Mouse (Mus musculus) brain, embryonic 18.5 days (tissue): Measurements from ENCODE around the gene Noc4l.

ENCODE experiments used
- DNase-seq: peaks from one replicate; pipeline ENCODE4 v3.0.0-alpha.2; 2012; ENCODE audit warnings: low read depth, low spot score

The Noc4l gene

DNA sequence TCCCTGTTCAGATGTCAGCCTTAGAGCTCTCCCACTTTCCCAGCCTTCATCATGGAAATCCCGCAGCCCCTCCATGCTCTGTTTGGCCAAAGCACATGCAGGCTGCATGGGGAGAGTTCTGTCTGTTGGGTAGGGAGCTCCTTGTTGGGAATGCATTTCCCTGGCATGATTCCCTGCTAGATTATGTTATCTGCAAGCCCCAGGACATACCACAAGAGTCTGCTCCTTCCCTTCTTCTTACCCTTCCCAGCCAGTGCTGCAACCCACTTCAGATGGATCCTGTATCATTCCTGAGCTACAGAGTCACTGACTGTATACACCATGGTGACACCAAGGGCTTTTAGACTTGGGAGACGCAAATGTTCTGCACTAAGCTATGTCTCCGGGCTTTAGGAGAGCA lies 43.8 kb downstream of the Noc4l start:
- no peak for DNase-seq

DNA sequence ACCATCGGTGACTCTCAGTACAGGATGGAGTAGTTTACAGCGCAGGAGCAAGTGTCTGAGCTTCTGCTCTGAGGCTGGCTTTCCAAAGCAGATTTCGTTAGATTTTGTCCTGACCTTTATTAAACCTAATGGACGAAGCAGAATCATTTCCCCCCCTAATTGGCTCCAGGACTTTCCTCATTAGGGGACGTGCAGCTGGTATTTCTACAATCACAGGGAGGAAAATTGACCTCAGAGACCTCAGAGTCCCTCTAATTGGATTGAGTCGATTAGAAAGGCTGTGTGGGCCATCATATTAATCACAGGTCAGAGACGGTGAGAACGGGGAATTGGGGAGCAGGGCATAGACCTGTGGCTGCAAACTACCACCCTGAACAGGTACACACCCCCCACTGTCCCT lies 44.3 kb downstream of the Noc4l start:
- no peak for DNase-seq

DNA sequence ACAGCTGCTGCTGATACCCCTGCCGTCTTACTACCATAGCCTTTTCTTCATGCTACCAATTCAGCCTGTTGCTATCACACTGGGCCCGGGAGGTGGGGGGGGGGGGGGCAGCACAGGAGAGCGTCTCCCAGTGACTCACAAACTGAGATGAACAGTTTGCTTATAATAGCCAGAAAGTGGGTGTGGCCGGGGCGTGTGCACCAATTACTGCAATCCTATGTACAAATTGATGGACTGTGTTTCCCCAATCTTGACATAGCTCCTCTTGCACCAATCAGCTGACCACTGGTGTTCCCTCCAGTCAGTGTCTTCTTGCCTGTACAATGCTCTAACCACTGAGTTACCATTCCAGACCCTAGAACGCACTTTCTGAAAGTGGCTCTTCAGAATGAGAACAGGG lies 44.9 kb downstream of the Noc4l start:
- no peak for DNase-seq

DNA sequence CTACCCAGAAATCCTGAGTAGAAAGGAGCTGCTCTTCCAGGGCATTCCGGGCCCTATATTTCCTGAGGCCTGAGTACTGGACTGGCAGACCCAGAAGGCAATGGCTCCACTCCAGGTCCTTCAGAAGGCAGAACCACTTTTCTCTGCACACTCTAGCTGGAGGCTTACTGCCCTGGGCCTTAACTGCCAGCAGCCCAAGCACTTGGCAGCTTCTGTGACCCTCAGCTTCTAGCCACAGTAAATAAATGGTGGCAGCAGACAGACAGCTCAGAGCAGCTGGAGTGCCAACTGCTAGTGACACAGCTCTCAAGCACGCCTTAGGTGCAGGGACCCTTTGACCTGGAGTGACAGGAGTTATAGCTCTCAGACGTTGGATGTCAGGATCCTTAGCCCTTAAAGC lies 45.5 kb downstream of the Noc4l start:
- DNase-seq, result no peak

DNA sequence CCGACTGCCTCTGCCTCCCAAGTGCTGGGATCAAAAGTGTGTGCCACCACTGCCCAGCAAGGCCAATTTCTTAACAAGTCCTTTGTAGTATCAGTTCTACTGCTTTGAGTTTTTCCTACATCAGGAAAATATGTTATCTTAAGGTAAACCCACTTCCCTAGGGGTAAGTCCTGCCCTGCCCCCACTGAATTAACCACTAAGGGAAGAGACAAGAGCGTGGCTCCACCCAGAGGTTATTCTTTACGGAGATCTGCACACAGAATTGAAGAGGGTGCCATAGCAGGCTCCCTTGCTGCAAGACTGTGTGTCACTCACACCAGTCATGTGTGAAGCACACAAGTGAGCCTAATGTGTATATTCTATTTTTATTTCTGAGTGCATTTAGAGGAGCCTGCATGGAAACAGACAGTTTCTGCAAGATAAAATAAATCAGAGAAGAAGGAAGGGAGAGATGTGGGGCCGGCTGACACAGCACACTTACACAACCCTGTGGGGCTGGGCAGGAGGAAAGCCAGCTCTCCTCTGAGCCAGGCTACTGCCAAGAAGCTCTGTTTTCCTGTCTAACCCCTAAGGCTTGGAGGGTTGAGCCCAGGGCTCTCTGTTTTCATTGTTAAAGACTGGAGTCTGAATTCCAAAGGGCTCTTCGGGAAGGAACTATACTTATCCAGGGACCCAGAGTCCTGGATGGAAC lies 47.5 kb downstream of the Noc4l start:
- DNase-seq, result no peak

DNA sequence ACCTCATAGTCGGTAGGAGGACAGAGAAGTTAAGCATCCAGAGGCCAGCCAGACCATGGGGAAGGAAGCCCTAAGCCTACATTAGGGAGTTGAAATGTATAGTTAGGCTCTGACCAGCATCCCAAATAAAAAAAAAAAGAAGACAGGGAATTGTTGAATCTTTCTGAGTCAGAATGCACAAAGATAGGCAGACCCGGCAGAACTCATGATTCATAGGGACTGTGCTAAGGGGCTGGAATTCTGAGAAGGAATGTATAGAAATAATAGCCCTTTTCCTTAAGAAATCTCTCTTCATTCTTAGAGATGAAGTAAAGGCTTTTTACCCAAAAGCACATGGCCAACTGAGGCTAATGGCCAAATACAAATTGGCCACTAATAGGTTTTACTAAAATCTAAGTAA lies 48.9 kb downstream of the Noc4l start:
- DNase-seq, result no peak

DNA sequence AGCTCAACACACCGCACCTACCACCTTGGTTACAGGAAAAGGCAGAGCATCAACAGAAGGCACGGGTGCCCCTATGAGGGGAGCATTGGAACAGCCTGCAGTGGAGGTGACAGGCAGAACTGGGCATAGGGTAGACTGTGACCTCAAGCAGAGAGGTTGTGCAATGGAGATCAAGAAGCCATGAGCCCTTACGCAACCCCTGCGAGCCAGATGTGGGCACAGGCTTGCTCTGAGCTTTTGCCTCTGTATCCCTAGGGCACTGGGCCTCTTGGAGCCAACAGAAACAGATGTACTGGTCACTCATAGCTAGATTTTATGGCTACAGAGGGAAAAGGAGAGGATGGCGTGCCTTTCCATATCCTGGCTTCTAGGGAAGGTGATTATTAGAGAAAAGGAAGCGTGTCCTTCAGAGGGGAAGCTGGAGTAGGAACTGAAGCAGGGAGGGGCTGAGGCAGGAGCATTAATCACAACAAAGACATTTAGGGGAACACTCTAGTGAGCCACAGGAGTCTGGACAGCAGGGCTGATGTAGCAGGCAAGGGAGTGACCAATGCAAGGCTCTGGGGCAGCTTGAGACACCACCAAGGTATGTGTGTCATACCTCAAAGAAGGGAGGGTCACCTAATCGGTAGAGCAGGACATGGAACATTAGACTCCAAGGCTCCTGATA lies 50.1 kb downstream of the Noc4l start:
- no peak for DNase-seq
